Mouse (Mus musculus) forebrain, embryonic 14.5 days (tissue): ENCODE results near the gene Snx29. TPM values are rescaled to one million over a fixed set of nuclear protein-coding genes. Genes with fewer than 3 reads are reported as not detected.

Source experiments
- ATAC-seq: fragments of 200-750 bp; cut with Nextera tagmentation; 2 replicates; pipeline ENCODE4 v1.8.0; 2017; ENCODE audit warnings: mild to moderate bottlenecking, moderate library complexity
- DNase-seq: peaks from one replicate; pipeline ENCODE4 v3.0.0-alpha.2; 2015; ENCODE audit warnings: low spot score
- H3K27ac ChIP-seq: fragments of 300-500 bp; sonication (generic); 2 replicates; pipeline ENCODE4 v1.5.1; 2014; ENCODE audit warnings: low read depth, mild to moderate bottlenecking, control low read depth, low read length, moderate library complexity
- H3K27me3 ChIP-seq: fragments of 300-500 bp; sonication (generic); replicated peaks from 2 replicates; pipeline ENCODE4 v1.6.1; 2014; ENCODE audit warnings: low read length, control low read depth, mixed read lengths; ENCODE audit not compliant: control insufficient read depth, insufficient read depth
- H3K36me3 ChIP-seq: fragments of 300-500 bp; sonication (generic); 2 replicates; pipeline ENCODE4 v1.6.1; 2014; ENCODE audit warnings: low read length, control low read depth; ENCODE audit not compliant: control insufficient read depth, insufficient read depth
- H3K4me1 ChIP-seq: fragments of 300-500 bp; sonication (generic); 2 replicates; pipeline ENCODE4 v1.6.1; 2014; ENCODE audit warnings: antibody characterized with exemption, low read length, control low read depth; ENCODE audit not compliant: control insufficient read depth, insufficient read depth
- H3K4me2 ChIP-seq: fragments of 300-500 bp; sonication (generic); 2 replicates; pipeline ENCODE4 v1.6.1; 2014; ENCODE audit warnings: mild to moderate bottlenecking, control low read depth, low read length
- H3K4me3 ChIP-seq: fragments of 300-500 bp; sonication (generic); 2 replicates; pipeline ENCODE4 v1.5.1; 2014; ENCODE audit warnings: low read depth, low read length, control low read depth
- H3K9ac ChIP-seq: fragments of 300-500 bp; sonication (generic); 2 replicates; pipeline ENCODE4 v1.6.1; 2014; ENCODE audit warnings: mild to moderate bottlenecking, low read length, control low read depth, moderate library complexity
- H3K9me3 ChIP-seq: fragments of 300-500 bp; sonication (generic); replicated peaks from 2 replicates; pipeline ENCODE4 v1.6.1; 2016; ENCODE audit warnings: low read length, control low read depth, mixed read lengths; ENCODE audit not compliant: control insufficient read depth
- WGBS: fragments of 180-500 bp; shearing (Covaris S2); extraction: QIAGEN DNeasy Blood & Tissue Kit; methylation state at CpG from one replicate; pipeline ENCODE4 v1.1.7; 2014; 5-methylcytosine and 5-hydroxymethylcytosine counted together
- polyA plus RNA-seq: library from polyadenylated mRNA; unstranded; fragments of >200 nt; fragmentation: Nextera tagmentation; extraction: Ambion mirVana; gene quantifications from 2 replicates; pipeline ENCODE4 v1.2.1, GENCODE M21; 2014

The Snx29 gene
- polyA plus RNA-seq, 1 experiment from 2014 or later, result 3.8 TPM

DNA sequence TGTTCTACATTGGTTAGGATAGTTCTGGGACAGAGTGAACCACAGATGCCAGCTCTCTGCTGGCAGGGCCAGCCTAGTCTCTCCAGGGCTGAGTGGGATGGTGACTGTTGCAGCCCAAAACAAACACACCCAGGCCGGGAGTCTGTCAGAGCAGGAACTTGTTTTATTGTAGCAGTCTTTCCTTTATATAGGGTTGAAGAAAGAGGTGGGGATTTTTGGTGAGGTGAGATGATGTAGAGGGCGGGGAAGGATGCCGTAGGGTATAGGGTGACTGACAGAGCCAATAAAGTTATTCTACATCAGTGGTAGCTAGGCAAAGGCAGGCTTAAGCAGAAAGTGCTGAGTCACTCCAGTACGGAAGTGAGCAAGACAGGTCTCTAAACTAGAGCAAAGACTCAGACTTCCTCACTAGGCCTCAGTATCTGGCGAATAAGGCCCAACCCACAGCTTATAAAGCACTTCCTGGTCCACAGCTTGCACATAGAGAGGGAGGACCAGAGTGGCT lies 133.5 kb downstream of the Snx29 start:
- no peak overlapping the region for H3K4me3 ChIP-seq
- WGBS, result 87% methylated on average over 5 of the region's 5 CpGs

DNA sequence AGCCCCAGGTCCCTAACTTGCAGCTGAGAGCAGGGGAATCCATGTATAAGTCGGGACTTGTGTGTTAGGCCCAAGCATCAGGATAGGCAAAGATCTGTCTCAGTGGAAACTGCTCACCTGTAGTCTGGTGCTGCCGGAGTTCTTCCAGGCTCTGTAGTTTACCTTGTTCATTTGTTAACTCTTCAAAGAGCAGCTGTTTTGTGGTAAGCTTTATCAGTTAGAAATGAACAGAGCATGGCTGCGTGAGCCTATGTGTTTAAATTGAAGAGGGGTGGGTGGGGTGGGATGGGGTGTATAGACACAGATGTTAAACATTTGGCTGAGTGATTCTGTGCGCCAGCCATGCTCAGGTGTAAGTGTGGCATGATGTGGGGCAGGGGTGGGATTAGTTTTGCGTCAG lies 134.4 kb downstream of the Snx29 start:
- H3K9ac ChIP-seq, result no peak overlapping the region
- H3K36me3 ChIP-seq, result peaks cover 14% of the 10 kb centered on the region; the same call in 1 of the 2 replicates
- H3K27ac ChIP-seq, result no peak overlapping the region
- no peak overlapping the region for H3K4me2 ChIP-seq
- no peaks in the 10 kb centered on the region for H3K27me3 ChIP-seq
- 90% methylated on average over 5 of the region's 5 CpGs for WGBS
- H3K9me3 ChIP-seq, result no peaks in the 10 kb centered on the region
- H3K4me3 ChIP-seq, result no peak overlapping the region
- DNase-seq (no peak), ATAC-seq (no peak)
- no peaks in the 10 kb centered on the region for H3K4me1 ChIP-seq

More for the DNA sequence above, 133.5 kb downstream of the Snx29 start:
- Histone ChIP-seq H3K27ac (no peak overlapping the region), H3K9me3 (no peaks in the 10 kb centered on the region), H3K4me1 (no peaks in the 10 kb centered on the region), H3K9ac (no peak overlapping the region), H3K27me3 (no peaks in the 10 kb centered on the region), H3K4me2 (no peak overlapping the region), H3K36me3 (peaks cover 14% of the 10 kb centered on the region; the same call in 1 of the 2 replicates)
- no peak for ATAC-seq
- DNase-seq, result no peak

DNA sequence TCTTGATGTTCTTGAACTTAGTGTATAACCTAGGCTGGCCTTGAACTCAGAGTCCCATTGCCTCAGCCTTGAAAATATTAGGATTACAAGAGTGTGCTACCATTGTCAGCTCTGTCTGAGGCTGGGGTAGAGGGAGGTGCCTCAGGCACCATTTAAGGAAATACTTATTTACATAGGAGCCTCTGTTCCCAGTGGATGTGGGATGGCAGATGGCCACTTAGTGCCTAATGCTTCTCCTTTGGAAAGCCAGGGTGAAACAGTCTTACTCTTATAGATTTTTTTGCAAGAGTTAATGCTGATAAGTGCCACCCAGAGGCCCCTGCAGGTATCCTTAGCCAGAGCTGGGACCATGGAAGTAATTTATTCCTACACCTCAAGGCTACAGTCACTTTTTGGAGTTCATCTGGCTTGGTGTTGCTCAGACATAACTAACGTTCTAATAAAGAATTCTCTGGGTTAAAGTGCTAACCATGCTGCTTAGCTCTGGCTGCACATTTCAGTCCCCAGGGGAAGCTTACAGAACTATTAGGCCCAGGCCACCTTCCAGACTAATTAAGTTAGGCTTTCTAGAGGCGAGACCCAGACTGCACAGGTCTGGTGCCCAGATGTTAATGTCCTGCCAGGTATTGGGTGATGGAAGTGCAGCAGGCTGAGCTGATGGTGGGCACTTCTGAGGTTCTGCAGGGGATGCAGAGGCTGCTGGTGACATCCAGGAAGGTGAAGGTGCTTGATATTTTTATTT lies 135.1 kb downstream of the Snx29 start:
- Histone ChIP-seq H3K9ac (no peak overlapping the region), H3K4me1 (no peaks in the 10 kb centered on the region), H3K27ac (no peak overlapping the region), H3K4me3 (no peak overlapping the region), H3K36me3 (peaks cover 14% of the 10 kb centered on the region; the same call in 1 of the 2 replicates), H3K4me2 (no peak overlapping the region), H3K9me3 (no peaks in the 10 kb centered on the region), H3K27me3 (no peaks in the 10 kb centered on the region)
- 63% methylated on average over 2 of the region's 2 CpGs for WGBS
- ATAC-seq (no peak), DNase-seq (no peak)

DNA sequence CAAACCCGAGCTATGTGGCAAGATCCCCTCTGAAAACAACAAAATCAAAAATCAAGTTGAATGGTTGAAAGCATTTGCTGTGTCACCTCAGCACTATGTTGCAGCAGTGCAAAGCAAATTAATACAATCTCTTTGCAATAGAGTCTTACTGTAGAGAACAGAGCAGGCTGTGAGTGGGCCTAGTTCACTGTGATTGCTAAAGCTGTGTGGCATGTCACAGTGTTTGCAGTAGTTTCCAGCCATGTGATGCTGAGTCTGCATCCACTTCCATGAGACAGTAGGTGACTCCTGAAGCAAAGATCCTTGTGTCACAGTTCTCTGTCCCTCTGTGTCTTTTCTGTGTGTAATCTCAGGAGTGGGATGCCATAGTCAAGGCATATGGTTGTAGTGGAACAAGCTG lies 137.5 kb downstream of the Snx29 start:
- ATAC-seq, result no peak
- no peaks in the 10 kb centered on the region for H3K27me3 ChIP-seq
- no peak overlapping the region for H3K4me2 ChIP-seq
- no peak overlapping the region for H3K27ac ChIP-seq
- no peak for DNase-seq
- H3K36me3 ChIP-seq, result peaks cover 9% of the 10 kb centered on the region; the same call in 1 of the 2 replicates
- no peak overlapping the region for H3K9ac ChIP-seq
- WGBS, result 94% methylated on average over 1 of the region's 1 CpGs
- H3K4me3 ChIP-seq, result no peak overlapping the region
- H3K4me1 ChIP-seq, result no peaks in the 10 kb centered on the region
- H3K9me3 ChIP-seq, result no peaks in the 10 kb centered on the region

DNA sequence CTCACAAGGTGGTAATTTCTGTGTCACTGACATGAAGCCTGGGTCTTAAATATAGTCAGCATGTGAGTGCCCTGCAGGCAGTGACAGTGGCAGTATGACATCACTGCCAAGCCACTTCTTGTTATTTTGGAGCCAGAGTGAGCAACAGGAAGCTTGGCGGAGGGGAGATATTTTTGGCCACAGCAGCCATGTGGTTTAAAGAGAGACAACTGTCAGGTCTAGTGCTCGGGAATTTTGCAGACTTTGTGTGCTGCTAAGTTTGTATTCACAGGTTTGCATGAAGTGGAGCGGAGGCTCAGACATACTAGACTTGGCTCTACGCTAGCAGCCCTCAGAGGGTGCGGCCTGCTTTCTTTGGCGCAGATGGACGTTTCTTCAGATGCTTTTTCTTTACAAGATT lies 138.9 kb downstream of the Snx29 start:
- no peak for ATAC-seq
- Histone ChIP-seq H3K4me1 (no peaks in the 10 kb centered on the region), H3K27me3 (no peaks in the 10 kb centered on the region), H3K4me2 (no peak overlapping the region), H3K4me3 (no peak overlapping the region), H3K27ac (no peak overlapping the region), H3K9me3 (no peaks in the 10 kb centered on the region), H3K36me3 (peaks cover 9% of the 10 kb centered on the region; the same call in 1 of the 2 replicates), H3K9ac (no peak overlapping the region)
- DNase-seq, result peak; percentile 8
- 82% methylated on average over 7 of the region's 7 CpGs for WGBS

DNA sequence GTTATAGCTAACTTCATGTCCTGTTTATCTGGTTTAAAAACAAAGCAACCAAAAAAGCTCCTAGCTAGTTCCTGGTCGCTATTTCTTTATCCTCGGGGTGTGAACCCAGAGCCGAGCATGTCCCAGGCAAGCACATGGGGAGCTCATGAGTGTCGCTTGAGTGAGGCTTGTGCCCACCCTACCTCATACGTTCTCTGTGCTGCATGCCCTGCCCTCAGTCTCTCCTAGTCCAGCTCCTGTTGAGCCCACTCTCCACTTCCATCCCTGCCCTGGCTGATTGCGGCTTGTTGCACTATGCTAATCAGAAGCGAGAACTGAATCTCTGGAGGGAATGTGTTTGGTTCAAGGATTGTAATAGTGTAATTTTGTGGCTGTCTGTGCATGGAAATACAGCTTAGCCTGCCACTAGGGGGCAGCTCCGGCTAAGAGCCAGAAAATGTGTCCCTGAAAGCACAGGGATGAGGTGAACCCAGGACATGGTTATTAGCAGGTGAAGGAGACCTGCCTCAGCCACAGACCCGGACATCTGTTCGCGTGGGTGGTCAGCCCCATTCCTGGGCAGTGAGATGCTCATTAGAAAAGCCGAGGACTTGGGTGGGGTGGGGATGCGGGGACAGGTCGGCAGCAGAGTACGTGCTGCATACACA lies 145.9 kb downstream of the Snx29 start:
- no peaks in the 10 kb centered on the region for H3K9me3 ChIP-seq
- H3K4me2 ChIP-seq, result no peak overlapping the region
- H3K27me3 ChIP-seq, result no peaks in the 10 kb centered on the region
- no peaks in the 10 kb centered on the region for H3K4me1 ChIP-seq
- DNase-seq (peak; percentile 79), ATAC-seq (peak; percentile 52; the same call in 1 of the 2 replicates)
- 64% methylated on average over 15 of the region's 15 CpGs for WGBS
- no peak overlapping the region for H3K4me3 ChIP-seq
- H3K9ac ChIP-seq, result no peak overlapping the region
- no peak overlapping the region for H3K27ac ChIP-seq
- 0 out of 2 replicates have a peak, but pooled peaks cover 2% of the 10 kb centered on the region for H3K36me3 ChIP-seq

DNA sequence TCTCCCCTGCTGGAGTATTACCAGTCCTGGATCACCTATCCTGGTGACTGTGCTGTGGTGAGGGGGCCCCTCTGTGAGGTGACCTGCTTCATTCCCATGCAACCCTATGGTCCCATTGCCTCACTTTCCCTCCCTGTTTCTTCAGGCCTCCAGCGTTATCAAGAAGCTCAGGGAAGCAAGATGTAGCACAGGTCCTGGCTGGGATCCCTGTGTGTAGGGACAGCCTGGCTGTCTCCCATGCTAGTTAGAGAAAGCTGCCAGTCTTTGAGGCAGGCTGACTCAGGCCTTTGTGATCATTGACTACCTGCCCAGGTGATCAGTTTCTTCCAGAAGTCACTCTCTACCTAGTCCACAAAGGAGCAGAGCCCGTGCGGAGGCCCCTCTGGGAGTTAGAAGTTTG lies 146.8 kb downstream of the Snx29 start:
- no peaks in the 10 kb centered on the region for H3K4me1 ChIP-seq
- no peak overlapping the region for H3K4me2 ChIP-seq
- H3K4me3 ChIP-seq, result no peak overlapping the region
- 83% methylated on average over 3 of the region's 3 CpGs for WGBS
- no peaks in the 10 kb centered on the region for H3K9me3 ChIP-seq
- DNase-seq, result no peak
- H3K9ac ChIP-seq, result no peak overlapping the region
- H3K27me3 ChIP-seq, result no peaks in the 10 kb centered on the region
- no peak overlapping the region for H3K27ac ChIP-seq
- no peak for ATAC-seq
- 0 out of 2 replicates have a peak, but pooled peaks cover 2% of the 10 kb centered on the region for H3K36me3 ChIP-seq

DNA sequence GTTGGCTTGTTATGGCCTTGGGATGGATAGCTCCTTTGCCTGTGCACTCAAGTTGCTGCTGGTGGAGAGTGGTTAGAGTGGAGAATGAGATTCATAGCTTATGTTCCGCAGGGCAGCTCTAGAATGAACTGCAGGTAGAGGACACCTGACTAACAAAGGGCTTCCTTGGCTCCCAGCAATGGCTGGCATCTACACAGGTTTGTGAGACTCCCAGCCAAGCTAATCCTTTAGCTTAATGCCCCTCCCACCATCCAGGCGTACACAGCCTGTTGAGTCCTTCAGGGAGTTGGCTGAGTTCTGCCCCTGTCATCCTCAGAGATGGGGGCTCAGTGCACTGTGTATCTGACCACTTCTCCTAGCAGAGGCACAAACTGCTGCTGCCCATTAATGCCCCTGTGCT lies 148.5 kb downstream of the Snx29 start:
- Histone ChIP-seq H3K4me2 (no peak overlapping the region), H3K9me3 (no peaks in the 10 kb centered on the region), H3K36me3 (0 out of 2 replicates have a peak, but pooled peaks cover 2% of the 10 kb centered on the region), H3K4me1 (no peaks in the 10 kb centered on the region), H3K9ac (no peak overlapping the region), H3K27ac (no peak overlapping the region), H3K4me3 (no peak overlapping the region), H3K27me3 (no peaks in the 10 kb centered on the region)
- WGBS, result 60% methylated on average over 2 of the region's 2 CpGs
- DNase-seq (no peak), ATAC-seq (no peak)

DNA sequence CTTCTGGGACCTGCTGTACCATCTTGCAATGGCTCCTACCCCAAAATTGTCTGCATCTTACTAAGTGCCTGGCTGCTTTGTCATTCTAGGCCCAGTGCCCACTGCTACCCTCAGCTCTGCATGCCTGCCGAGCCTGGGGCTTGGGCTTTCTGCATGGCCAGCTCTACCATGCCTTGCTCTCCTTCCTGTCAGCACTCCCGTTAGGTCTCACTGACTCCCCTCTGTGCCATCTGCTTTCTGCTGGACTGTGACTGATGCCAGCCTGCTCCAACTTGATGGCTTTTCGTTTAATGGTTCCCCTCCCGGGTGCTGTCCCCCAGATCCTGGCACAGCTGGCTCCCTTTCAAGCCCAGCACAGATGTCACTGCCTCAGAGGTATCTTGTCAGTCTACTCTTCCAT lies 150.1 kb downstream of the Snx29 start:
- Histone ChIP-seq H3K36me3 (0 out of 2 replicates have a peak, but pooled peaks cover 2% of the 10 kb centered on the region), H3K4me3 (no peak overlapping the region), H3K4me2 (no peak overlapping the region), H3K27ac (no peak overlapping the region), H3K9ac (no peak overlapping the region), H3K27me3 (no peaks in the 10 kb centered on the region), H3K9me3 (no peaks in the 10 kb centered on the region), H3K4me1 (no peaks in the 10 kb centered on the region)
- WGBS, result 75% methylated on average over 4 of the region's 4 CpGs
- DNase-seq, result no peak
- no peak for ATAC-seq
